Mouse (Mus musculus) cerebellum, adult (tissue): ENCODE measurements at regions not wholly inside any gene's neighbourhood (a gene's known extent, or its start where the extent isn't known, plus 50 kb on each side); places are given as distances from the start of the nearest gene placed in this dataset.

Experiments used
- ATAC-seq: cut with Nextera tagmentation; 2 replicates; pipeline ENCODE4 v1.9.2; 2017; ENCODE audit warnings: mild to moderate bottlenecking, moderate library complexity, mixed read lengths; ENCODE audit not compliant: insufficient number of reproducible peaks, low FRiP score, low TSS enrichment

DNA sequence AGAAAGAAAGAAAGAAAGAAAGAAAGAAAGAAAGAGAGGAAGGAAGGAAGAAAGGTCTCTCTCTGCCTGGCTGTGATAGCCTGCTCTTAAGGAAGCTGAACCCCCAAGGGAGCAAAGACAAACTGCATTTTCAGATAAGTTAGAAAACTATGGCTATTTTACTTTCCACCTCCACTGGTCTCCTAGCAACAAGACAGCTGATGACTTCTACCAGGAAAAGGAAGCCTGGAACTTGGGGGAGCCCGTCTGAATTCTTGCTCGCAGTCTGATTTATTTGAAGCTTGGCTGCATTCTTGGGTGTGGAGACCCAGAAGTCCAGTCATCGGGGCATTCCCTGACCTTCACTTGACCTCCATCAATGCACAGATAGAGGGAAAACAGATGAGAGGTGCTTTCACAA, 1406.1 kb upstream of the A1bg start:
- no peak for ATAC-seq

DNA sequence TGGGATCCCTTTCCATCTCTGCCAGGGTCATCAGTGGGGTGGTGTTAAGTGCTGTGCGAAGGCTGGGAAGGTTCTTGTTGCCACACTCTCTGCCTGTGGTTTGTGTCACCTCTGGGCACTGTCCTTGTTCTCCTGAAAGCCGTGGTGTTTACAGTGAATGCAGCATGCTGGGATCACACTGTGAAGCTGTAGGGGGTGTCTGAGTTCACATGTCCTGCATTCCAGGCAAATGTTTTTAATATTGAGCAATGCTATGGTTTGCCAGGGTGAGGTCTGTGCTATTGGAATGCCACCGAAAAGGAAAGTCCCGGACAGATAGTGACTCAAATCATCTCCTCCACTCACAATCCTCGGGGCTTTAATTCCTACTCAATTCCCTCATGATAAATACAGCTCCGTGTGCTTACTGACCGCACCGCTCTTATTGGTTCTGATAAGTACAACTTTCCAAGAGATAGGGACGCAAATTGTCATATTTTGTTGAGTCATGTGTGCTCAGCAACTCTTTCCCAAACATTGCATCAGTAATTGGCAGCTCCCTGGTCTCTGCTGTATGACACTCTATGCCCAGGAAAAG, 1405.6 kb upstream of the A1bg start:
- ATAC-seq = no peak

DNA sequence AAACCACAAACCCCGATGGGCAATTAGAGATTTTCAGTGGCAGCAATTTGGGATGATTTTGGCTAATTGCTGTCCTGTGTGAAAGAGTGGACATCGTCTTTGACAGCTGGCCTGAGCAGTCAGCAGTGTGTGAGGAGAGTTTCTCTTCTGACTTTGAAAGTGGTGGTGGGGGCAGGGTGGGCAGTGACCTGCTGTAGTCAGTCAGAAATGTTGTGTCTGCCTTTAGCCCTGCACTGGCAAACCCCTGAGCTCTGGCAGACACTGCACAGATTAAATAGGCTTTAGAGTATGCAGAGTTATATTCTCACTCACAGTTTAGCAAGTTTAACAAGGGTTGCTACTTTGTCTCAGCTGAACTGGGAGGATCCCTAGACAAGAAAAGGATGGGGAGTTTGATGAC, 1404.7 kb upstream of the A1bg start:
- ATAC-seq = no peak

DNA sequence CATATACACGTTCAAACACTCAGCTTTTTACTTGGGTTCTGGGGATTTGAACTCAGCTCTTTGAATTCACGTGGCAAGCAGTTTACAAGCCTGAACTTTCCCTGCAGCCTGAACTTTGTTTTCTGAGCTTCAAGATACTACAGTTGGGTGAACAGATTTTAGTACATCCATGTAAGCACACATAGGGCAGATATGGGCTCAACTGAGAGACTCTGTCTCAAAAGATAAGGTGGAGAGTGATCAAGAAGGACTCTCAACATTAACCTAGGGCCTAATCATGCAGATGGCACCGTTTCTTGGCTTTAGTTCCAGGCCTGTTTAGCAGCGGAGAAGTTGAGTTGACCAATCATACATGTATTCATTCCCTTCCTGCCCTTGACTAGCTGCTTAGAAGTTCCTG, 1403.7 kb upstream of the A1bg start:
- ATAC-seq = no peak

DNA sequence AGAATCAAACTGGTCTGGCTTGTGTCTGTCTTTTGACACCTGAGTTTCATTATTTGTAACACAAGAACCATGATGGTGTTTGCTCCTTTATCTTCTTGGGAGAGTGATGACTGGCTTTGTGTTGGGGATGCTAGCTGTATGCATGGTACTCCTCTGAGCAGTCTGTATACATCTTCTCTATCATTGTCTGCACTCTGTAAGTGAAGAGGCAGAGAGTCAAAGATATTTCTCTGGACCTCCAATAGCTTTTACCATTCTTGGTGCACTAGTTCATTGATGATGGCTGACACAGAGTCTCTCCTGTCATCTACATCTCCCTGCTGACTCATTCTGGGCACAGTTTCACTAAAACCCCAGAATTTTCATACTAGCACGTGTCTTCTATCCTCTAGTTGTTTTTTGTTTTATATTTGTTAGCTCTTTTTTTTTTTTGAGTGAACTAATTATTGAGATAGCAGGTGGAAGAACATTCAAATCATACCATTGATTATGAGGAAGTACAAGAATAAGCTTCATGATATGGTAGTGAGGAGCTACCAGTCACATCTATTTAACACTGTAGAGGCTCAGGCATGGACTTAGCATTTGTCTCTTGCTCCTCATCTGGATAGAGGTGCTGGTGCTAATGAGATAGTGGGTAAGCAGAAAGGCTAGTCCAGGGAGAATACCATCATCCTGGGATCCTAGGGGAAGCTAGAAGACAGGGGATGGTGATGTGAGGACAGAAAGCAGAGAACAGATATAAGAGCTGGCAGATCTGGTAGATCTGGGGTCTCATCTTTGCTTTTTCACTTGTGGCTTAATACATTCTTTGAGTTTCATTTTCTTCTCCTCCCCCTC, 1402.9 kb upstream of the A1bg start:
- no peak for ATAC-seq

DNA sequence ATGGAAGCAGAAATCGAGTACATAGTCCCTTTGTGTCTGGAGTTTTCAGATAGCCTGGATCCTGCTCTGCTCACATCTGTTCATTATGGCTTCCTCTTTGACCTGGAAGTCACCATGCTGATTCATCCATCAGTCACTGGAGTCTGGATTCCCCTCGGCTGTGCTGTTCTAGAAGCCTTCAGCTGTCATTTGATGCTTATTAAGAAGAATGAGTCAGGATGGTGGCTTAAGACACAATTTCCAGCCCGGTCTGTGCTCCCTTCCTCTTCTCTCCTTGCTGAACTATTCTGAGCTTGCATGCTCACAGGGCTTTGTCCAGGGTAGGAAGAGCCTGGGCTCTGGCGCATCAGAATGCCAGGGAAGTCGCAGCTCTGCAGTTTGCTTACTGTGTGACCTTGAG, 1398.2 kb upstream of the A1bg start:
- ATAC-seq = no peak

DNA sequence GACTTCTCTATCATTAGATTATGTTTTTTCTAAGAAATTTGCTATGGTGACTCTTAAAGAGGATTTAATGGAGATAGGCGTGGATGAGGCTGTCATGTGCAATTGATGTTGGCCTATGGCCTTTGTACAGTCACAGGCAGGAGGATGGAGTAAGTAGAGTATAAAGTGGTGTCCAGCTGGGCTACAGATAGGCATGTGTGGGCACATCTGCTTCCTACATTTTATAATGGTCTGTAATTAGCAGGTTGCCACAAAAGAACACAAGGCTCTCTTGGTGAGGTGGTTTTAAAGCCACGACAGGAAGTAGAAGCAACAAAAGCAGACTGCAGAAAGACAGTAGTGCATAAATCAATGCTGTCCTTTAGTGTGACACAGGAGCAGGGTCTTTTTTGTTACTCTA, 1391.6 kb upstream of the A1bg start:
- no peak for ATAC-seq

DNA sequence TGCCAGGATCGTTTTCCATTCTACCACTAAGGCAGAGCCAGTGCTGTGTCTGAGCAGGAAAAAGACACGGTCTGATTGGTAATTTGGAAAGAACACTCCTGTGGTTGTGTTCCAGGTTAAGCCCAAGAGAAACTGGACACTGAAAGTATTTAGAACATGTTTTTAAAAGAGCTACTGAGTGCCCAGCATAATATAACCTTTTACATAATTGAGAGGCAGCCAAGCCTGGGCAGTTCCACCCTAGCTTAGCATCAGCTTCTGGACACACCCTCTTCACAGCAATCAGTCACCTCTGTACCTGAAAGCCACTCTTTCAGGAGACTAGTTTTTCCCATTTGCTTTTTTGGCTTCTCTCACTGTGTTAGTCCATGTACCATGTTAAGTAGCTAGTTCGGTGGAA, 1379.4 kb upstream of the A1bg start:
- no peak for ATAC-seq

DNA sequence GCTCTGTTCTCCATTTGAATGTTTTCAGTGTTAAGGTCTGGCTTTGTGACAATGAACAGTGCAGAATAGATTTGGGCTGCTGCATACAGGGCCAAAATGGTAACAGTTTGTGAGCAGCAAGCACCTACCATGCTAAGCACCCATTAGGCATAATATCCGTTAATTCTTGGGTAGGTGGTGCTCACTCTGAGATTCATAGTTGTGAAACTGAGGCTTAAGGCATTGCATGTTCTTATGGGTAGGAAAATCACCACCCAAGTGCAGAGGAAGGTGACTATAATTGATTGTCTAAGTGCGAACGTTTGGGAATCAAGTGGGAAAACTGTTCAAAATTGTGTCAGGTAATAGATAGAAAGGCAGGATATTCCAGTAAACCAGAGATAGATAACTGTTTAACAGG, 1378.8 kb upstream of the A1bg start:
- no peak for ATAC-seq

DNA sequence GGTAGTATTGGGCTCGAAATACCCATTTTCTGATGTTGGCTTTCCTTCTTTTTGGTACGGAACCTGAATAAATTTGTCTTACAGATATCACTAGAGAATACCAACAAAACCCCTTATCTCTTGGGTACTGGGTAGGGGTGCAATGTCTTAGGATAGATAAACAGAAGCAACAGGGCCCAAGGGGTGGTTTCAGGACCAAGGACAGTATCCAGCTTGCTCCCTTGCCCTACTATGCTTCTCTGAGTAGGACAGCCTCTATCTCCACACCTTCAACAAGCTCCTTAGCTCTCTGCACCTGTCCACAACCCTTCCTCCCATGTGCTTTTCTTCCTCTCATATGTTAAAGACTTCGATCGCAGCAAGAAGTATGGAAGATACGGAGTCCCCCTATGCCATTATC, 1374.3 kb upstream of the A1bg start:
- ATAC-seq = no peak

DNA sequence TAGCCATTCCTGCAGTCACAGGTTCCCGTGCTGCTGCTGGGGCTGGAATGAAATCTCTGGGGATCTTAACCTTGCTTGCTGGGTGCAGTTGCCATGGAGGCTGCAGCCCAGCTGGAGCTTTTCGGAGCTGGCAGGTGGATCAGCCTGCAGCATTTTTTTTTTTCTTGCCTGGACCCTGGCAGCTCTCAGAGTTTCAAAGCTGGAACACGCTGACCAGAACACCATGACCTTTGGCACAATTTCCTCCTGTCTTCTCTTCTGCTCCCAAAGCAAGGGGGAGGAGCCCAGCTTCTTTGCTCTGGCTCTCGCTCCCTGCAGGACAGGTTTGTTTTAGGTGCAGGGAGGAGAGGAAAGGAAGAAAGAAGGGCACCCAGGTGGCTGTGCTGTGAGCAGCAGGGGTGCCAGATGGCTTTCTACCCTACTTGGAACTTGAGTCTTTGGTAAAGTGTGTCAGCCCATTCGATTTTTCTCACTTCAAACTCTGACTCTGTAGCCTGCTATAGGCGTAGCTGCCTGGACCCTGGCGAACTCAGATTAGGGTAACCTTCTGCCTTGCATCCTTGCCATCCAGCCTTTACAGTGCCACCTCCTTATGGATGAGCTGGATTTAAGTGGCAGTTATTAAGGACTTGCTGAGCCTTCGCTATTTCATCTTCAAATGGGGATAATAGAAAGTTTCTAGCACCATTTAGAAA, 1372.6 kb upstream of the A1bg start:
- 0 out of 2 replicates have a peak, but pooled peaks have one; percentile 52 for ATAC-seq

DNA sequence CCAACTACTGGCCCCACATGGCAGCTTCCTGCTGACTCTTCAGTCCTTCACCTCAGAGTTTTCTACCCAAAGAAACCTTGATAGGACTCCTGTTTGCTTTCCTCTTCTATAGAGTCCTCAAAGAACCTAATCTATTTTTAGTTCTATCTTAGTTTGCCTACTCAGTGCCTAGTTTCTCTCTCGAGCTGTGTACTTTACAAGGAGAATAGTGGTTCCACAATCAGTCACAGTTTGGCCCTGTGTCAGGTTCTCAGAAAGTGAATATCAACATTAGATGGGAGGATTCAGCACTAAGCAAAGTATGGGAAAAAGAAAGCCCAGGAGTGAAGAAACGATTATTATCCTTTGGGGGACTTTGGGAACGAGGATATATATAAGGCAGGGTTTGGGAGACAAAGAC, 1372.0 kb upstream of the A1bg start:
- no peak for ATAC-seq

DNA sequence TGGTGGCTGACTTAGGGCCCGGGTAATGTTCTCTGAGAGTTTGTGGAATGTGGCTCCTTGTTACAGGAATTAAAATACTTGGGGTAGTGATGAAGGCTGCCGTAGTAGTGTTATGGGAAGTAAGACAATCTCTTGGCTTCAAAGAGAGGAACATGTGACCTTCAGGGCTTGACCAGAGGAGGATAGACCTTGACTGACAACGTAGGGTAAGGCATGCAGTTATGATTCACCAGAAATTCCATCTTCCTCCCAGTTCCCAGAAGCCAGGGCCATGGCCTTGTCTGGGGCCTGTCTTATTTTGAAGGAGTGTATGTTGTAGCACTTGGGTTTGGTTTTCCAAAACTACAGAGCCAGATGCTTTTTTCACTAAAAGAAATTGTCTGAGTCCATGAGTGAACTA, 1370.1 kb upstream of the A1bg start:
- ATAC-seq = no peak

DNA sequence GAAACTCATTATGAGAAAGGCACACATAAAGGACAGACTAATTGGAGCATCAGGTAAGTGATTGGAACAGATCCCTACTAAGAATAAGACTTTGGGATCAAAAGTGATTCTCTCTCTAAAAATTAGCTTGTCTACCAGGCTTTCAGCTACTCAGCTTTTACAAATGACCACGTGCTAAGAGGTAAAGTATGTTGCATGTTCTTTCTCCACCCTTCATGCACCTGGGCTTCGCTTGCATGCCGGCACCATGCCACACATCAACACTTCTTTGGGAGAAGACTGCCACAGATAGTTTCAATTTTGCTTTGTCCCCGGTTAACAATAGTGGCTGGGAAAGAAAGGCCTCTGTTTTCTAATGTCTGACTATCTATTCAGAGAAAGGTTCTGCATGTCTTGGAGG, 1367.9 kb upstream of the A1bg start:
- no peak for ATAC-seq

DNA sequence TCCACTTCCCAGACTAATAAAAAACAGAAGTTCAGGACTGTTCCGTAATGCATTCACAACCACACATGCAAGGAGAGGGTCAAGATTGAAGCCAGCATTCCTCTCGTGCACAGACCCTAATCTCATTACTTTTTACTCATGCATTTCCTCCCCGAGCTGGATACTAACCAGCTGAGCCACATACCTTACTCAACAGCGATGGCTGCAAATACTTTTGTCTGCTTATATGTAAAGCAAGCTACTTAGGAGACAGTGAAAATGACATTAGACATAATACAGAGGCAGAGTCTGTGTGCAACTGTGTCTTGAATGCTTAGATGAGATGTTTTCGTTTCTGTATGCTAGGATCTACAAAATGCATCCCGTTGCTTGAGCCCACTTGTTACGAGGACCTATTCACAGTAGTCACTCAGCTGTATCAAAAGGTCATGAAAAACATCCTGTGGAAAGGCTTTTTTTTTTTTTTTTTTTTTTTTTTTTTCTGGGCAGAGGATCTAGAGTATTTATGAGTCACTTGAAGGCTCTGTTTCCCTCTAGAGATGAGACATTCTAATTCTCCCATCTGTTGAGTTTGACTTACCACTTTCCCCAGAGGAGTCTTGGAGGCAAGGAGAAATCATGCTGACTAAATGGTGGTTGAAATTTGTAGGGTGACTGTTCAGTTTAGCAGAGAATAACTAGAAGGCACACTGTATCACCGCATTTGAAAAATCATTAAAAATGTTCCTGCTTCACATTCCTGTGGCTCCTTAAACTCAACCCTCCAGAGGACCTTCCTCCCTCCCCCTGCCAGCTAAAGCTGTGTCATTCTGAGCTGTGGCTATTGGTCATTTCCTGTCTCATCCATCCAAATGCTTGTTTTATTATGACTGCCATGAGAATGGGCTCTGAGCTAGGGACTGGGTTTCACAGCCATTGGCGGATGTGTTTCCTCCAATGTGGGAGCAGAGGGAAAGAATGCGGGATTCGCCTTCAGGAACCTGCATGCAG, 1364.1 kb upstream of the A1bg start:
- no peak for ATAC-seq

DNA sequence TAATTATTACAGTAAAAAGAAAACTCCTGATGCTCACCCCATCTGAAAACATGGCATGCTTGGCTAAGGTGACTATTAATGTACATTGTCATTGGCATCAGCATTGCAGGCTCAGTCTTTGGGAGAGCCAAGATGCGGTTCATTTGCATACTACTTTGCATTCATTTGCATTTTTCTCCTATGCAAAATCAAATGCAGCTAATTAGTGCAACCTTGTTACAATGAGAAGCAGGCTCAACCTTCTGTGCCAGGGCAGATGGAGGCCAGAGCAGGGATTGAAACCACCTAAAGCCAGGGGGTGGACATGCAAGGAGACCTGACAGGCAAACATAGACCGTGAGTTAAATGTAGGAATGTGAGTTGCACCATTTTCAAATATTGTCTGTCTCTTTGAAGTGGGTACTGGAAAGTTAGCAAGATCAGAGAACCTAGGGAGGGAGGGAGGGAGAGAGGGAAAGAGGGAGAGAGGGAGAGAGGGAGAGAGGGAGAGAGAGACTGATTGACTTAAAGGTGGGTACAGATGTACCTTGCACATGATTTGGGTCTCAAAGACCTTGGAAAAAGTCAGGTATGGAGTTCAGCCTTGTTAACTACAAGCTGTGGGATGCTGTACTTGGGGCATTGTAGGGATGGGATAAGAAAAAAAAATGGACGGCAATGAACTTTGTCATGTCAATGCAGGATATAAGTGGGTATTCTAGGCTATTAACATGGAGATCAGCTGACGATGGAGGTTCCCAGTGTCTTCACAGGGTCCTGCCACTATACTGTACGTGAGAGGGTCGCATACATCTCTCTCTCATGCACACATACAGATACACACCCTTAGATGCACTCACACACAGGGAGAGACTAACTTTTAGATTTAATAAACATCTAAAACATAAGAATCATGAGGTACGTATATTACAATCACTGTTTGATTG, 1362.1 kb upstream of the A1bg start:
- ATAC-seq = no peak

DNA sequence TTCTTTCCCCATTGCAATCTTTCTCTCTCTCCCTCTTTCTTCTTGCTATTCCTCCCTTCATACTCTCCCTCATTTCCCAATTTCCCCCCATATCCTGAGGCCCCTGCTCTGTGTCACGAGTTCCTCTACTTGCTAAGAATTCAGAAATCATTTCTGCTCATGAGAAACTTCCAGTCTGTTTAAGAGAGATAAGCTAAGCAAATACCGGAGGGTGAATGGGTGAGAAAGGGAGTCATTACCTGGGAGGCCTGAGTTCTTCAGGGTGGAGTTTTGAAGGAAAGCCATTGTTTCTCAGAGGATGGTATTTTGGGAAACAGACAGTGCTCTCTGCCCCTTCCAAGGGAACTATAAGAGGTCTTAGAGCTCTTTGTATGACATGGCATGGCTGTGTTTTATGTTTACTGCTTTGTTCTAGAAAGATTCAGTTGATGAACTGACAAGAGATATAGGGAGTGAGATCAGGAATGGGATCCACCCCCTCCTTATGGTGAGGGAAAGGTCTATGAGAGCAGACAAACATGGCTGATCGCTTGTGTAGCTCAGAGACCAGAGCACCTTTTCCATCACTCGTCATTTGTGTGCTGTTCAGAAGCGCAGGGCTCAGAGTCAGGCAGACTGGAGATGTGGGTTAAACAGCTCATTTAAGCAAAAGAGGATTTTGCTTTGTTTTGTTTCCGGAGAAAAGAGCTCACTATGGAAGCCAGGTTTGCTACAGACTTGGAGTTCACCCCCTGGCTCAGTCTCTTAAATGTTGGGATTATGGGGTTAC, 1361.0 kb upstream of the A1bg start:
- no peak for ATAC-seq

DNA sequence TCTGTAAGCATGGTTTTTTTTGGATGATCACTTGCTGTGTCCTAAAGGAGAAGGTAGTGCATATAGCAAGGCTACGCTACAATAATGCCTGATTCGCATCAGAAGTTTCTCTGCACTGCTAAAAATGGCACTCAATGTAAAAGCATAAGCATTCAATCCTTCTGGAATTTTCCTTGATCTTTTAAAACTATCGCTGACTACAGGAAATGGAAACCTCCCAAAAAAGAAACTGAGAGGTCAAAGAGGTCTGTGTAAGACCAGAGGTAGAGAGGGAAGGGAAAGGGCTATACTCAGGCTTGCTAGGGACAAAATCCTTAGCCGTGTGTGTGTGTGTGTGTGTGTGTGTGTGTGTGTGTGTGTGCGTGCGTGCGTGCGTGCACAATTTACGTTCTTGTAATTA, 1359.8 kb upstream of the A1bg start:
- no peak for ATAC-seq

DNA sequence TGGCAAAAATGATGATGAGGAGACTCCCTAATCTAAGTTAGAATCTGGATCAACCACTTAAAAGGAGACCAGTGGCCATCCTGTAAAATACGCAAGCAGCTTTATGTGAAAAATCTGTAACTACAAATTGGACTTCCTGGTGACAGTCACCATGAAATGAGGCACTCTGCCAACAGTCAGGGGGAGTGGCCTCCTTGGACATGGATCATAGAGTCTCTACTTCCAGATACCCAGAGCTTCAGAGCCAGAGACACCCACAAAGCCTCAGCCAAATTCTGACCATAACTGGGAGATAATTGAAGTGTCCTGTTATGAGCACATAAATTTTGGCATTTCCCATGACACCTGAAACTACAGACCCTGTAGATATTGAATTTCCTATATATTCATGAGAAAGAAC, 1359.3 kb upstream of the A1bg start:
- ATAC-seq = no peak
